Mouse (Mus musculus) intestine, postnatal 0 days (tissue): ENCODE results near the gene Doc2g. TPM values are rescaled to one million over a fixed set of nuclear protein-coding genes. Genes with fewer than 3 reads are reported as not detected.

Experiments used
- ATAC-seq: fragments of 200-750 bp; cut with Nextera tagmentation; 2 replicates; pipeline ENCODE4 v1.8.0; 2017; ENCODE audit warnings: mild to moderate bottlenecking, moderate TSS enrichment, moderate library complexity
- H3K27ac ChIP-seq: fragments of 300-500 bp; sonication (generic); 2 replicates; pipeline ENCODE4 v1.5.1; 2014; ENCODE audit warnings: mild to moderate bottlenecking, low read depth, low read length, moderate library complexity
- H3K27me3 ChIP-seq: fragments of 300-500 bp; sonication (generic); replicated peaks from 2 replicates; pipeline ENCODE4 v1.6.1; 2014; ENCODE audit warnings: low read length, mixed read lengths; ENCODE audit not compliant: control insufficient read depth, insufficient read depth
- H3K36me3 ChIP-seq: fragments of 300-500 bp; sonication (generic); 2 replicates; pipeline ENCODE4 v1.6.1; 2014; ENCODE audit warnings: mild to moderate bottlenecking, moderate library complexity; ENCODE audit not compliant: control insufficient read depth, insufficient read depth
- H3K4me1 ChIP-seq: fragments of 300-500 bp; sonication (generic); replicated peaks from 2 replicates; pipeline ENCODE4 v1.6.1; 2014; ENCODE audit warnings: antibody characterized with exemption, low read length, mixed read lengths; ENCODE audit not compliant: control insufficient read depth, insufficient read depth
- H3K4me2 ChIP-seq: fragments of 300-500 bp; sonication (generic); replicated peaks from 2 replicates; pipeline ENCODE4 v1.6.1; 2014; ENCODE audit warnings: low read depth, mild to moderate bottlenecking, moderate library complexity
- H3K4me3 ChIP-seq: fragments of 300-500 bp; sonication (generic); 2 replicates; pipeline ENCODE4 v1.5.1; 2014; ENCODE audit warnings: low read depth, low read length
- H3K9ac ChIP-seq: fragments of 300-500 bp; sonication (generic); 2 replicates; pipeline ENCODE4 v1.6.1; 2014; ENCODE audit warnings: mild to moderate bottlenecking, low read depth, low read length
- H3K9me3 ChIP-seq: fragments of 300-500 bp; sonication (generic); 2 replicates; pipeline ENCODE4 v1.6.1; 2016; ENCODE audit warnings: mixed run types; ENCODE audit not compliant: control insufficient read depth
- CTCF ChIP-seq: sonication (generic); IDR thresholded peaks from 2 replicates; pipeline ENCODE4 v1.5.1; 2016; ENCODE audit warnings: low read depth, mild to moderate bottlenecking, control low read depth, antibody characterized with exemption, moderate library complexity
- WGBS: fragments of 180-500 bp; shearing (Covaris S2); extraction: QIAGEN DNeasy Blood & Tissue Kit; methylation state at CpG from one replicate; pipeline ENCODE4 v1.1.7; 2014; 5-methylcytosine and 5-hydroxymethylcytosine counted together
- polyA plus RNA-seq: library from polyadenylated mRNA; unstranded; fragments of >200 nt; fragmentation: Nextera tagmentation; extraction: Ambion mirVana; gene quantifications from 2 replicates; pipeline ENCODE4 v1.2.1, GENCODE M21; 2015

Doc2g gene
- polyA plus RNA-seq, 1 experiment from 2014 or later = 0.64 TPM

GRCm38 (mm10) chr19:3991966-3992365 is 11.1 kb upstream of the Doc2g start:
- H3K4me2 ChIP-seq = no peak overlapping the region
- no peak for TF ChIP-seq CTCF
- H3K9ac ChIP-seq = no peak overlapping the region
- no peak overlapping the region for H3K4me3 ChIP-seq
- peaks cover 8% of the 10 kb centered on the region; the same call in 1 of the 2 replicates for H3K4me1 ChIP-seq
- no peak overlapping the region for H3K27ac ChIP-seq
- no peak for ATAC-seq
- H3K27me3 ChIP-seq = no peaks in the 10 kb centered on the region
- H3K9me3 ChIP-seq = no peaks in the 10 kb centered on the region
- no peaks in the 10 kb centered on the region for H3K36me3 ChIP-seq
- WGBS = 85% methylated on average over 3 of the region's 3 CpGs

- no peak within 1 kb of the TSS for H3K27ac ChIP-seq
- no peaks in the 10 kb centered on the region for H3K36me3 ChIP-seq
- peak; percentile 19; the same call in 1 of the 2 replicates for TF ChIP-seq CTCF
- no peak within 1 kb of the TSS for H3K9ac ChIP-seq
- 0 out of 2 replicates have a peak within 1 kb of the TSS, but pooled peaks have one; percentile 6 for H3K4me2 ChIP-seq
- no peak for ATAC-seq
- no peaks in the 10 kb centered on the region for H3K27me3 ChIP-seq
- no peaks in the 10 kb centered on the region for H3K9me3 ChIP-seq
- peaks cover 8% of the 10 kb centered on the region; the same call in 1 of the 2 replicates for H3K4me1 ChIP-seq
- WGBS = 73% methylated on average over 5 of the region's 5 CpGs
- H3K4me3 ChIP-seq = no peak within 1 kb of the TSS
Observed at GRCm38 (mm10) chr19:3992416-3992815, 10.7 kb upstream of the Doc2g start, which contains the start of gene Tbx10. TSS of gene Tbx10 (plus strand) at chr19:3992752.

DNA sequence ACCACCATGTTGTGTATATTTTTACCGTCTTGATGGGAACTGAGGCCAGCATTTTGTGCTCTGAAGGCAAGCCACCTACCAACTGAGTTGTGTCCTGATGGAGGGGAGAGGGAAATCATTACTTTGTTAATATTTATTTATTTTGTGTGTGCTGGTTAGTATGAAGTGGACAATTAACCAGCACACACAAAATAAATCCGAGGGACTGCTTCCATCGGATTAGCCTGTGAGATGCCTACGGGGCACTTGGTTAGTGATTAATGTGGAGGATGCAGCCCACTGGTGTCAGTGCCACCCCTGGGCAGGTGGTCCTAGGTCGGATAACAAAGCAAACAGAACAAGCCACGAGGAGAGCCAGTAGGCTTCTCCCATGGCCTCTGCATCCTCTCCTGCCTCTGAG is 8.2 kb upstream of the Doc2g start:
- Histone ChIP-seq H3K9me3 (no peaks in the 10 kb centered on the region), H3K9ac (no peak overlapping the region), H3K4me3 (no peak overlapping the region), H3K27me3 (no peaks in the 10 kb centered on the region), H3K4me1 (peaks cover 11% of the 10 kb centered on the region; the same call in 1 of the 2 replicates), H3K27ac (no peak overlapping the region), H3K4me2 (no peak overlapping the region), H3K36me3 (no peaks in the 10 kb centered on the region)
- no peak for ATAC-seq
- WGBS = 61% methylated on average over 6 of the region's 6 CpGs
- no peak for TF ChIP-seq CTCF

- H3K4me2 ChIP-seq = no peak overlapping the region
- no peak for TF ChIP-seq CTCF
- WGBS = 77% methylated on average over 3 of the region's 3 CpGs
- H3K9me3 ChIP-seq = no peaks in the 10 kb centered on the region
- H3K4me3 ChIP-seq = no peak overlapping the region
- ATAC-seq = no peak
- no peaks in the 10 kb centered on the region for H3K36me3 ChIP-seq
- no peak overlapping the region for H3K9ac ChIP-seq
- no peak overlapping the region for H3K27ac ChIP-seq
- no peaks in the 10 kb centered on the region for H3K27me3 ChIP-seq
- H3K4me1 ChIP-seq = peaks cover 11% of the 10 kb centered on the region; the same call in 1 of the 2 replicates
Observed at GRCm38 (mm10) chr19:3995505-3995904, 7.6 kb upstream of the Doc2g start.

- H3K9me3 ChIP-seq = no peaks in the 10 kb centered on the region
- ATAC-seq = no peak
- no peak overlapping the region for H3K4me2 ChIP-seq
- H3K4me1 ChIP-seq = peaks cover 11% of the 10 kb centered on the region; the same call in 1 of the 2 replicates
- WGBS = 71% methylated on average over 7 of the region's 7 CpGs
- TF ChIP-seq CTCF = no peak
- no peaks in the 10 kb centered on the region for H3K36me3 ChIP-seq
- no peak overlapping the region for H3K9ac ChIP-seq
- no peaks in the 10 kb centered on the region for H3K27me3 ChIP-seq
- no peak overlapping the region for H3K27ac ChIP-seq
- no peak overlapping the region for H3K4me3 ChIP-seq
Observed at GRCm38 (mm10) chr19:3996106-3996505, 7.0 kb upstream of the Doc2g start.

GRCm38 (mm10) chr19:3996747-3997146 is 6.4 kb upstream of the Doc2g start:
- Histone ChIP-seq H3K27ac (no peak overlapping the region), H3K9ac (no peak overlapping the region), H3K9me3 (no peaks in the 10 kb centered on the region), H3K4me1 (peaks cover 15% of the 10 kb centered on the region; the same call in 1 of the 2 replicates), H3K27me3 (no peaks in the 10 kb centered on the region), H3K4me3 (no peak overlapping the region), H3K4me2 (no peak overlapping the region), H3K36me3 (no peaks in the 10 kb centered on the region)
- WGBS = 48% methylated on average over 8 of the region's 8 CpGs
- no peak for TF ChIP-seq CTCF
- no peak for ATAC-seq

GRCm38 (mm10) chr19:3997231-3997630 is 5.9 kb upstream of the Doc2g start:
- WGBS = 45% methylated on average over 8 of the region's 8 CpGs
- Histone ChIP-seq H3K4me2 (no peak overlapping the region), H3K27ac (no peak overlapping the region), H3K9ac (no peak overlapping the region), H3K4me3 (no peak overlapping the region), H3K9me3 (no peaks in the 10 kb centered on the region), H3K36me3 (no peaks in the 10 kb centered on the region), H3K27me3 (no peaks in the 10 kb centered on the region), H3K4me1 (peaks cover 15% of the 10 kb centered on the region; the same call in 1 of the 2 replicates)
- no peak for ATAC-seq
- TF ChIP-seq CTCF = no peak
